Mouse (Mus musculus) right cerebral cortex, postnatal 25 days (tissue): ENCODE data around the gene Gm14325.
"Not testable (repeated sequence)": the region's sequence is repeated elsewhere in the genome, so short reads cannot be mapped to it uniquely, and the experiment has no call there.

Source experiments
- DNase-seq: peaks from one replicate; pipeline ENCODE4 v3.0.0; 2022

Gene Gm14325

DNA sequence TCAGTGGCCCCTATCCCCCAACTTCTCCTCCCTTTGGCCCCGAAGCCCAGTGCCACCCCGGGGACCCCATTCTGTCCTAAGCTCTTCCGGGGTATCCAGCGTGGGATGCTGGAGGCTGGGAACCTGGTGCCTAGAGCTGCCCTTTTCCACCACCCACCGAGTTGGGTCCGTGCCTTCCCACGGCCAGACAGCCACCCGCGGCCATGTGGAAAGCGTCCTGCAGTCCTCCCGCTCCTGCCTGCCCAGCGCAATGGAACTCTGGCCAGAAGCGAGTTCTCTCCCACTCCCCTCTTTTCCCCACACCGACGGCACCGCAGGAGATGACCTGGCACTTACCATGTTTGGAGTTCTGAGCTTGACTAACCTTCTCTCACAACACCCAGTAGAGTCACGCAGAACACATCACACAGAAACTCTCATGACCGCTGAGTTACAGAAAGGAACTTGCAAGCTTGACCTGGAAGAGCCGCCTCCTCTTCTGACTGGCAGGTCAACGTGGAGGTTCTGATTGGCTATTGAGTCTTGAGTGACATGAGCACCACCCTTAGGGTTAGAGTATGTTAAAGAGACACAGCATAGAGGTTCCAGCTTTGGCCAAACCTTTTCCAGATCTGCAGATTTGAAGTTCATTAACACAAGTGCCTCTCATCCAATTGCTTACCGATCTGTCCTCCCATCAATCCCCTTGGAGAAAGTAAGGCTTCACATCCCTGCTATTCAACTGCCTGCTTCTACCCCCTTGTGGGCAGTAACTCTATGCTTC, at the start of gene Gm14325:
TSS of gene Gm14325 (minus strand) at position 436 of the 763 bp plus-strand sequence.
- peak; percentile 75 for DNase-seq

DNA sequence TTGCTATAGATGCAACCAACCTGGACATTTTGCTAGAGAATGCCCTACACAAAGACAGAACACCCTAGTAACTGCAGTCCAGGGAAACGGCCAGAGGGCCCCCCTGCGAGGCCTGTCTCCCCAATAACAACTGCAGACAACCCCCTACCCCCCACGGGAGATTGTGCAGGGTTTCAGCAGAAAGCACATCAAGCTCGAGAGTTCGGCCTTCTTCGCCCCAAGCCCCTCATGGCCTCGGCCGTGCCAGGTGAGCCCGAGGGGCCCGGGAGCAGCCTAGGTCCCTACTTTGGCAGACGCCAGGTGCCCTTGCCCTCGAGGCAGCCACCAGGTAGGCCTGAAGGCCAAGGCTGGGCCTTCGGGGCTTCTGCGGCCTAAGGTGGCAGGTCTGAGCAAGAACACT, 47.6 kb upstream of the Gm14325 start:
- DNase-seq = not testable (repeated sequence)

DNA sequence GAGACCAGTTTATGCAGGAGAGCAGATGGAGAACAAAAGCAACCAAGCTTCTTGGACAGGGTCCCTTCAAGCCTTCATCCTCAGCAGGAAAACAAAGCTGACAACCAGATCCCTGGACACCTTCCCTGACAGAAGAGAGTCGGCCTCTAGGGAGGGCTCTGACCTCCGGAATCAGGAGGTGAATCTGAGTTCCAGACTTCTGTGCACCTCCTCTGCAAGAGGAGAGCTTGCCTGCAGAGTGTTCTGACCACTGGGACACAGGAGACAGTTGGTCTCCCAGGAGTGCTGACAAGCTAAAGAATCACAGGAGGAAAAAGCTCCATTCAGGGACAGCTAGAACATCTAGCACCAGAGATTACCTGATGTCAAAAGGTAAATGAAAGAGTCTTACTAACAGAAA, 22.1 kb upstream of the Gm14325 start:
- DNase-seq = not testable (repeated sequence)

GRCm38 (mm10) chr2:177843666-177844065, 3.5 kb upstream of the Gm14325 start:
- not testable (repeated sequence) for DNase-seq

DNA sequence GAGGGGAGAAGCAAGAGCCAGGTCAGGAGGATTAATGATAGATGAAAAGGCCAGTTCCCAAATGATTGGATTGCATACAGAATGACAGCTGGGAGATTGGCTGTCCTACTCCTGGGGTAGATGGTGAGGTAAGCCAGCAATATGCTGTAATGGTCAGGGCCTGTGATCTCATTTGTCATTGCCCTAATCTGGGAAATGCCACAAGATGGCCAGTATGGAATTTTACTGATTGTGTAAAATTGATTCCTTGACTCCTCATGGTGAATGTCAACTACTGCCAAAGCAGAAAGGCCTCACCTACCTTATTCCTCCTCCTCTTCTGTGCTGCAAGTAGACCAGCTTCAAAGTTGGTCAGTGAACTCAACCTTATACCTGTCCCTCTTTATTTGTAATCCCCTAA, 3.4 kb downstream of the Gm14325 start:
- DNase-seq = not testable (repeated sequence)

- not testable (repeated sequence) for DNase-seq
Observed at GRCm38 (mm10) chr2:177835733-177836536, 4.2 kb downstream of the Gm14325 start.

GRCm38 (mm10) chr2:177821952-177822351, 18.2 kb downstream of the Gm14325 start:
- DNase-seq = not testable (repeated sequence)

- DNase-seq = not testable (repeated sequence)
Observed at GRCm38 (mm10) chr2:177806170-177806569, 34.0 kb downstream of the Gm14325 start.

DNA sequence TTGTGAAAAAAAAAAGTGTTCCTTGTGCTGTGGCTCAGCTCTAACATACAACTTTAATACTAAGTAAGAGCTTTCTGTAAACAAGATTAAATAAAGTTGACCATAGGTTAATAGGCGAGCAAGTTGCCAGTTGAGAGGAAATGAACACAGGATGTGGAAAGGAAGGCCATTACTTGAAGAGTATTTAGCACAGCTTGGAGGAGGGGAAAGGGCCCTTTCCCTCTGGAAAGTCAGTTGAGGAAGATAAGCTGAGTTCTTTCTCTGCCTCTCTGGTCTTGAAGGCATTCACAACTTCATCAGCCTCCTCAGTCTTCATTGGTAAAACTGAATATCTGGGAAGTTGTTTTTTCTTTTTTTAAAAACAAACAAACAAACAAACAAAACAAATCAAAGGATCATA, 52.8 kb downstream of the Gm14325 start:
- not testable (repeated sequence) for DNase-seq
